Mouse (Mus musculus): ENCODE measurements around the gene Zfp36.

DNA sequence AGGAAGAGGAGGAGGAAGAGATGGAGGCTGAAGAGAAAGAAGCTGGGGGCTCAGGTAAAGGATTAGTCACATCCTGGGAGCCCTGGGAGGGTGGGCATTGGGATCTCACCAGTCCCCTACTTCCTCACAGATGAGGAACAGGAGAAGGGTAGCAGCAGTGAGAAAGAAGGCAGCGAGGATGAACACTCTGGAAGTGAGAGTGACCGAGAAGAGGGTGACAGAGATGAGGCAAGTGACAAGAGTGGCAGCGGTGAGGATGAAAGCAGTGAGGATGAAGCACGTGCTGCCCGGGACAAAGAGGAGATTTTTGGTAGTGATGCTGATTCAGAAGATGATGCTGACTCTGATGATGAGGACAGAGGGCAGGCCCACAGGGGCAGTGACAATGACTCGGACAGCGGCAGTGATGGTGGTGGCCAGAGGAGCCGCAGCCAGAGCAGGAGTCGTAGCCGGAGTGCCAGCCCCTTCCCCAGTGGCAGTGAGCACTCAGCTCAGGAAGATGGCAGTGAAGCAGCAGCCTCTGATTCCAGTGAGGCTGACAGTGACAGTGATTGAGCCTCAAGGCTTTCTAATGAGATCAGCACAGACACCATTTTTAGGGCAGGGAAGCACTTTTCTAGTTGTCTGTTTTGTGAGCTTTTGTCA is 18.8 kb upstream of the Zfp36 start:
- TF ChIP-seq CTCF (IDR thresholded peaks at IDR 0.05; ENCODE audit: borderline replicate concordance, insufficient read depth, low read length) = no peak
- no peak for TF ChIP-seq POLR2A (IDR thresholded peaks at IDR 0.05; ENCODE audit: low read depth, low read length)
